Mouse (Mus musculus) olfactory bulb, adult 2 months (tissue): ENCODE data around the gene Egf.

Experiments
- CTCF ChIP-seq: fragments of 200-500 bp; IDR thresholded peaks from 2 replicates; pipeline ENCODE4 v1.5.1; 2012; ENCODE audit warnings: low read depth, mild to moderate bottlenecking, low read length, moderate library complexity; ENCODE audit not compliant: insufficient read depth
- POLR2A ChIP-seq: fragments of 200-500 bp; IDR thresholded peaks from 2 replicates; pipeline ENCODE4 v1.6.1; 2012; ENCODE audit warnings: mild to moderate bottlenecking, low read depth, low read length, moderate library complexity; ENCODE audit not compliant: insufficient read depth

- TF ChIP-seq POLR2A (no peak), CTCF (no peak)
Observed at GRCm38 (mm10) chr3:129663906-129664305, 91.2 kb downstream of the Egf start.
